Mouse (Mus musculus) right cerebral cortex, postnatal 4 days (tissue): ENCODE data around the gene Mrgpra4.

Experiments
- DNase-seq: peaks from one replicate; pipeline ENCODE4 v3.0.0-alpha.2; 2022

The Mrgpra4 gene

DNA sequence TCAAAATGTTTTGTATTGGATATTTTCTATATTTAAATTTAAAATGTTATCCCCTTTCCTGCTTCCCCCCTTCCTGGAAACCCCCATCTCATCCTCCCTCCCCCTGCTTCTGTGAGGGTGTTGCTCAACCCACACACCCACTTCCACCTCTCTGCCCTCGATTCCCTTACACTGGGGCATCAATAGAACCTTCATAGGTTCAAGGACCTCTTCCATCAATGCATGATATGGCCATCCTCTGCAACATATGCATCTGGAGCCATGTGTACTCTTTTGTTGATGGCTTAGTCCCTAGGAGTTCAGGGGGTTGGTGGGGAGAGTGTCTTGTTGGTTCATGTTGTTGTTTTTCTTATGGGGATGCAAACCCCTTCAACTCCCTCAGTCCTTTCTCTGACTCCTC is at the start of gene Mrgpra4:
TSS of gene Mrgpra4 (minus strand) at position 101 of the 400 bp plus-strand sequence.
- DNase-seq = no peak

- DNase-seq = no peak
These were observed 45.6 kb upstream of the Mrgpra4 start, which contains the start of gene Mrgprx1 for GRCm38 (mm10) chr7:48027497-48027896. TSS of gene Mrgprx1 (minus strand) at chr7:48027597.

DNA sequence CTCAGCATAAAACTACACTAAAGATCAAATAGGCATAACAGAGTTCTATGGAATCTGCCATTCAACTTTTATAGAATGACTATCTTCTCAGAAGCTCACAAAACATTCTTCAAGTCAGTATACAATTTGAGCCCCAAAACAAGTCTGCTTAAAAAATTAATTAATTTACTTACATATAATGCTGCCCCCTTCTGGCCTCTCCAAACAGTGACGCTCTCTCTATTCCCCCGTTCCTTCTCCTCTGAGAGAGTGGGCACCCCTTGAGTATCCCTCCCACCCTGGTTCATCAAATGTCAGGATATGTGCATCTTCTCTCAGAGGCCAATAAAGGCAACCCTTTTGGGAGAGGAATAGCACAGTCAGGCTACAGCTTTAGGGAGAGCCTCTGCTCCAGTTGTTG is 36.0 kb upstream of the Mrgpra4 start:
- no peak for DNase-seq

- DNase-seq = no peak
These were observed 13.8 kb upstream of the Mrgpra4 start for GRCm38 (mm10) chr7:47995689-47996088.

GRCm38 (mm10) chr7:47986752-47987151 is 4.9 kb upstream of the Mrgpra4 start:
- no peak for DNase-seq
